Mouse (Mus musculus) forebrain, embryonic 11.5 days (tissue): ENCODE results near the gene Tmem132d. TPM values are rescaled to one million over a fixed set of nuclear protein-coding genes. Genes with fewer than 3 reads are reported as not detected.

ENCODE experiments used
- ATAC-seq: fragments of 200-750 bp; cut with Nextera tagmentation; replicated peaks from 2 replicates; pipeline ENCODE4 v1.8.0; 2017; ENCODE audit warnings: moderate TSS enrichment; ENCODE audit not compliant: low FRiP score
- DNase-seq: peaks from one replicate; pipeline ENCODE4 v3.0.0-alpha.2; 2017; ENCODE audit warnings: low spot score
- H3K27ac ChIP-seq: fragments of 300-500 bp; sonication (generic); 2 replicates; pipeline ENCODE4 v1.5.1; 2014; ENCODE audit warnings: low read depth, low read length
- H3K27me3 ChIP-seq: fragments of 300-500 bp; sonication (generic); 2 replicates; pipeline ENCODE4 v1.6.1; 2014; ENCODE audit warnings: mild to moderate bottlenecking, low read length, mixed read lengths; ENCODE audit not compliant: control insufficient read depth, insufficient read depth
- H3K36me3 ChIP-seq: fragments of 300-500 bp; sonication (generic); 2 replicates; pipeline ENCODE4 v1.6.1; 2014; ENCODE audit warnings: mild to moderate bottlenecking, low read length, moderate library complexity, mixed read lengths; ENCODE audit not compliant: control insufficient read depth, insufficient read depth
- H3K4me1 ChIP-seq: fragments of 300-500 bp; sonication (generic); replicated peaks from 2 replicates; pipeline ENCODE4 v1.6.1; 2014; ENCODE audit warnings: low read length, mixed read lengths; ENCODE audit not compliant: control insufficient read depth, insufficient read depth
- H3K4me2 ChIP-seq: fragments of 300-500 bp; sonication (generic); 2 replicates; pipeline ENCODE4 v1.6.1; 2014; ENCODE audit warnings: low read depth, mild to moderate bottlenecking, low read length, moderate library complexity, mixed read lengths; ENCODE audit not compliant: severe bottlenecking
- H3K4me3 ChIP-seq: fragments of 300-500 bp; sonication (generic); 2 replicates; pipeline ENCODE4 v1.5.1; 2014; ENCODE audit warnings: low read depth, low read length
- H3K9ac ChIP-seq: fragments of 300-500 bp; sonication (generic); 2 replicates; pipeline ENCODE4 v1.6.1; 2014; ENCODE audit warnings: low read length
- H3K9me3 ChIP-seq: fragments of 300-500 bp; sonication (generic); 2 replicates; pipeline ENCODE4 v1.6.1; 2016; ENCODE audit warnings: low read length, mixed read lengths; ENCODE audit not compliant: control insufficient read depth
- WGBS: fragments of 180-500 bp; shearing (Covaris S2); extraction: QIAGEN DNeasy Blood & Tissue Kit; methylation state at CpG from one replicate; pipeline ENCODE4 v1.1.7; 2014; 5-methylcytosine and 5-hydroxymethylcytosine counted together
- polyA plus RNA-seq: library from polyadenylated mRNA; unstranded; fragments of >200 nt; fragmentation: Nextera tagmentation; extraction: Ambion mirVana; gene quantifications from 2 replicates; pipeline ENCODE4 v1.2.1, GENCODE M21; 2014

Gene Tmem132d
- polyA plus RNA-seq, 1 experiment from 2014 or later, result 0.56 TPM

GRCm38 (mm10) chr5:128122656-128123055 is 310.2 kb downstream of the Tmem132d start:
- H3K27me3 ChIP-seq, result no peaks in the 10 kb centered on the region
- H3K36me3 ChIP-seq, result no peaks in the 10 kb centered on the region
- H3K9ac ChIP-seq, result no peak overlapping the region
- H3K4me1 ChIP-seq, result no peaks in the 10 kb centered on the region
- ATAC-seq, result no peak
- H3K27ac ChIP-seq, result no peak overlapping the region
- no peak for DNase-seq
- H3K4me3 ChIP-seq, result no peak overlapping the region
- no peak overlapping the region for H3K4me2 ChIP-seq
- H3K9me3 ChIP-seq, result no peaks in the 10 kb centered on the region
- WGBS, result 84% methylated on average over 3 of the region's 3 CpGs

GRCm38 (mm10) chr5:128119171-128119570 is 313.7 kb downstream of the Tmem132d start:
- no peak overlapping the region for H3K27ac ChIP-seq
- H3K27me3 ChIP-seq, result no peaks in the 10 kb centered on the region
- no peak overlapping the region for H3K9ac ChIP-seq
- no peak overlapping the region for H3K4me2 ChIP-seq
- H3K9me3 ChIP-seq, result no peaks in the 10 kb centered on the region
- no peak overlapping the region for H3K4me3 ChIP-seq
- H3K36me3 ChIP-seq, result no peaks in the 10 kb centered on the region
- DNase-seq (no peak), ATAC-seq (no peak)
- H3K4me1 ChIP-seq, result no peaks in the 10 kb centered on the region
- 72% methylated on average over 3 of the region's 3 CpGs for WGBS

- no peaks in the 10 kb centered on the region; the same call in 1 of the 2 replicates for H3K9me3 ChIP-seq
- H3K4me3 ChIP-seq, result no peak overlapping the region
- no peak overlapping the region for H3K4me2 ChIP-seq
- no peaks in the 10 kb centered on the region for H3K27me3 ChIP-seq
- no peaks in the 10 kb centered on the region for H3K36me3 ChIP-seq
- H3K4me1 ChIP-seq, result no peaks in the 10 kb centered on the region
- no peak overlapping the region for H3K27ac ChIP-seq
- ATAC-seq (no peak), DNase-seq (no peak)
- WGBS, result 94% methylated on average over 8 of the region's 8 CpGs
- H3K9ac ChIP-seq, result no peak overlapping the region
Measured at GRCm38 (mm10) chr5:128113107-128113506, 319.8 kb downstream of the Tmem132d start.

- Histone ChIP-seq H3K4me3 (no peak overlapping the region), H3K27ac (no peak overlapping the region), H3K4me2 (no peak overlapping the region), H3K27me3 (no peaks in the 10 kb centered on the region), H3K9ac (no peak overlapping the region), H3K9me3 (no peaks in the 10 kb centered on the region; the same call in 1 of the 2 replicates), H3K36me3 (no peaks in the 10 kb centered on the region), H3K4me1 (no peaks in the 10 kb centered on the region)
- no peak for DNase-seq
- 95% methylated on average over 3 of the region's 3 CpGs for WGBS
- no peak for ATAC-seq
Measured at GRCm38 (mm10) chr5:128112518-128112917, 320.4 kb downstream of the Tmem132d start.

GRCm38 (mm10) chr5:128111664-128112063 is 321.2 kb downstream of the Tmem132d start:
- DNase-seq (no peak), ATAC-seq (no peak)
- Histone ChIP-seq H3K36me3 (no peaks in the 10 kb centered on the region), H3K4me1 (no peaks in the 10 kb centered on the region), H3K9me3 (no peaks in the 10 kb centered on the region; the same call in 1 of the 2 replicates), H3K4me3 (no peak overlapping the region), H3K27me3 (no peaks in the 10 kb centered on the region), H3K9ac (no peak overlapping the region), H3K4me2 (no peak overlapping the region), H3K27ac (no peak overlapping the region)
- WGBS, result 83% methylated on average over 5 of the region's 5 CpGs

- H3K9me3 ChIP-seq, result peaks cover 4% of the 10 kb centered on the region; the same call in 1 of the 2 replicates
- DNase-seq, result no peak
- no peak for ATAC-seq
- 83% methylated on average over 8 of the region's 8 CpGs for WGBS
- H3K4me1 ChIP-seq, result no peaks in the 10 kb centered on the region
- no peaks in the 10 kb centered on the region for H3K27me3 ChIP-seq
- H3K36me3 ChIP-seq, result no peaks in the 10 kb centered on the region
- H3K4me2 ChIP-seq, result no peak overlapping the region
- no peak overlapping the region for H3K27ac ChIP-seq
- H3K9ac ChIP-seq, result no peak overlapping the region
- H3K4me3 ChIP-seq, result no peak overlapping the region
Measured at GRCm38 (mm10) chr5:128102556-128102955, 330.3 kb downstream of the Tmem132d start.

GRCm38 (mm10) chr5:128100331-128100730 is 332.5 kb downstream of the Tmem132d start:
- no peak for ATAC-seq
- no peak for DNase-seq
- no peaks in the 10 kb centered on the region for H3K4me1 ChIP-seq
- H3K36me3 ChIP-seq, result no peaks in the 10 kb centered on the region
- no peak overlapping the region for H3K9ac ChIP-seq
- whole genome bisulfite sequencing, result 84% methylated on average over 5 of the region's 5 CpGs
- no peak overlapping the region for H3K4me3 ChIP-seq
- no peak overlapping the region for H3K27ac ChIP-seq
- H3K9me3 ChIP-seq, result peaks cover 4% of the 10 kb centered on the region; the same call in 1 of the 2 replicates
- no peaks in the 10 kb centered on the region for H3K27me3 ChIP-seq
- no peak overlapping the region for H3K4me2 ChIP-seq

GRCm38 (mm10) chr5:128099439-128099838 is 333.4 kb downstream of the Tmem132d start:
- Histone ChIP-seq H3K36me3 (no peaks in the 10 kb centered on the region), H3K9ac (no peak overlapping the region), H3K4me3 (no peak overlapping the region), H3K9me3 (peaks cover 4% of the 10 kb centered on the region; the same call in 1 of the 2 replicates), H3K4me2 (no peak overlapping the region), H3K27me3 (no peaks in the 10 kb centered on the region), H3K27ac (no peak overlapping the region), H3K4me1 (no peaks in the 10 kb centered on the region)
- DNase-seq, result no peak
- 86% methylated on average over 2 of the region's 2 CpGs for WGBS
- no peak for ATAC-seq

GRCm38 (mm10) chr5:128090578-128090977 is 342.3 kb downstream of the Tmem132d start:
- no peaks in the 10 kb centered on the region for H3K4me1 ChIP-seq
- no peaks in the 10 kb centered on the region for H3K9me3 ChIP-seq
- no peak overlapping the region for H3K4me3 ChIP-seq
- no peaks in the 10 kb centered on the region for H3K27me3 ChIP-seq
- no peak overlapping the region for H3K4me2 ChIP-seq
- no peak for ATAC-seq
- no peaks in the 10 kb centered on the region for H3K36me3 ChIP-seq
- H3K27ac ChIP-seq, result no peak overlapping the region
- no peak for DNase-seq
- 82% methylated on average over 5 of the region's 5 CpGs for WGBS
- H3K9ac ChIP-seq, result no peak overlapping the region
